Mouse (Mus musculus) effector memory CD4-positive, alpha-beta T cell, adult 7 months (primary cell): Measurements from ENCODE around the gene Coa7. TPM values are rescaled to one million over a fixed set of nuclear protein-coding genes. Genes with fewer than 3 reads are reported as not detected.

Experiments used
- polyA plus RNA-seq: library from polyadenylated mRNA; unstranded; fragments of 100-300 nt; shearing (Covaris generic); gene quantifications from one replicate; pipeline ENCODE4 v1.2.1, GENCODE M21; 2017

The Coa7 gene
- polyA plus RNA-seq = 24.7 TPM

DNA sequence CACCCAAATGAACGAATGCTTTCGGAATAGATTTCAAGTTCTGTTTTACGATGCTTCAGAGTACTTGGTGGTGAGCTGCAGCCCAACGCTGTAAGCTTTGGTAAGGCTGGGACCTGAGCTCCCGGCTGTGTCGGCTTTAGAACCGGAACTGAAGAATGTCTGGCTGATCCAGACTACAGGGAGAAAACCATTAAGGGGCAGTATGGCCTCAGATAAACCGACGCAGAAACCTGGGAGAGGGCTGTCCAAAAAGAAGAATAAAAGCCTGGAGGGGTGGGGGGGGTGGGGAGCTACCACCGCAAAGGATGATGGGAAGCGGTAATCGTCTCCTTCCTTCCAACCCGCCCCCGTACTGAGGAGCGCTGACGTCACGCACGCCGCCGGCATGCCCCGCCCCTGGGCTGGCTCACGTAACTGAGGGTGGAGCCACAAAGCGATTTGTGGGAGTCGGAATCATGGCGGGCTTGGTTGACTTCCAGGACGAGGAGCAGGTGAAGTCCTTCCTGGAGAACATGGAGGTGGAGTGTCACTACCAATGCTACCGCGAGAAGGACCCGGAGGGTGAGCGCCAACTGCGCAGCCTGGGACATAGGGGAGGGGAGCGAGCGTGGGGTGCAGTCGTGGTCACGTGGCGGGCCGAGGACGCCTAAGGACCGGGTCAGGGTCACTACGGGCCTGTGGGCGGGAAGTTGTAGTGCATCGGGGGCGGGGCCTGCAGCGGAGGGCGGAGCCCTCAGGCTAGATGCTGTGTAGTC lies at the start of gene Coa7:
TSS of gene Coa7 (plus strand) at position 411 of the 755 bp plus-strand sequence.

DNA sequence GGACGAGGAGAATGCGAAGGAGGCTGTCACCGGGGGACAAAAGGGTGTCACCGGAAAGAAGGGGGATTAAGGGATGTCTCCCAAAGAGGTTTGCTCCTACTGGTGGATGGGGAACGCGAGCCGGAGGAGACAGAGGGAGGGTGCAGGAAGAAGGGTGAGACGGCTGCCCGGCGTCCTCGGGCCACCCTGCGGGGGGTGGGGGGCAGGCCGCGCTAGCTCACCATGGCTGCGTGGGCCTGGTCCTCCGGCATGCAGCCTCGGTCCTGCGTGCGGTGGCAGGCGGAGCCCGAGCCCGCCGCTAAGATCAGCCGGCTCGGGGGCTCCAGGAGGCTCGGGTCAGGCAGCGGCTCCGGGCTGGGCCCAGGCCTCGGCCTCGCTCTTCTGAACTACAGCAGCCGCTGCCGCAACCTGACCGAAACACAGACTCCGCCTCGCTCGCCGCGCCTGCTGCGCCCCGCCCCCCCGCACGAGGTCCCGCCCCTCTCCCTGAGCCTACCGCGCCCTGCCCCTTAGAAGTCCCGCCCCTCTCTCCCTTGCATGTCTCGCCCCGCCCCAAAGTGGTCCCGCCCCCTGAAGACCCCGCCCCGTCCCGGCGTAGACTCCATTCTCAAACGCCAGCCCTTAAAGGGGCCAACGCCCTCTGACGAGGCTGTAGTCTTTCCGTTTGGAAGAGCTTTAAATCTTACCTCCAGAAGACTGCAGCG lies 27.1 kb upstream of the Coa7 start, which contains the start of gene Zyg11b:
TSS of gene Zyg11b (minus strand) at position 427 of the 704 bp plus-strand sequence.

DNA sequence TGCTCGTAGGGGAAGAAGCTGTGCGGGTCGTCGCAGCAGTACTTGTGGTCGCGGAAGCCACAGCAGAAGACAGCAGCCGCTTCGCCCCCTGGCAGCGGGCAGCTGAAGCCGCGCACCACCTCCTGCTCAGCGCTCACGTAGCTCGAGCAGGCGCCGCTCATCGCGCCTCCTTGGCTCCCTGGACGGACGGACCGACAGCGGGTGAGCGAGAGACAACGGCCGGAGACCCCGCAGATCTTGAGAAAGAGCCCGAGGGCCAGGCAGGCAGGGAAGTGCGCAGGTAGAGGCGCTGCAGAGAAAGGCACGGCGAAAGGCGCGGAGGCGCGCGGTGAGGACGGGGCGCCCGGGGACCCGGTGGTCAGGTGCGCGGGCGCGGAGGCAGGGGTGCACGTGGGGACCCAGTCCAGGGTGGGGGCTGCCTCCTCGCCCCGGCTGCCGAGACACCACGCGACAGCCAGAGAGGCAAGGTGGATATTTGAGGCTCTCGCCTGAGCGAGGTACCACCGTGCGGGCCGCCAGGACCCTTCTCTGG lies 55.3 kb downstream of the Coa7 start, which contains the start of gene Shisal2a:
TSS of gene Shisal2a (minus strand) at position 167 of the 532 bp plus-strand sequence.

Other genes starting within 250 kb of the Coa7 start
- 0.40 TPM for gene Podn, start 231.7 kb upstream of the Coa7 start, polyA plus RNA-seq
- 278 TPM for gene Scp2, start 183.1 kb upstream of the Coa7 start, polyA plus RNA-seq
- 4.4 TPM for gene Echdc2, start 162.7 kb upstream of the Coa7 start, polyA plus RNA-seq
- not detected for gene Zyg11a, start 110.1 kb upstream of the Coa7 start, polyA plus RNA-seq
- gene Zyg11b, start 27.0 kb upstream of the Coa7 start, polyA plus RNA-seq = 23.4 TPM
- gene Shisal2a, start 55.2 kb downstream of the Coa7 start, polyA plus RNA-seq = not detected
- gene Gpx7, start 78.8 kb downstream of the Coa7 start, polyA plus RNA-seq = not detected
- gene Tut4, start 131.3 kb downstream of the Coa7 start, polyA plus RNA-seq = 169 TPM